Mouse (Mus musculus): ENCODE measurements at regions not wholly inside any gene's neighbourhood (a gene's known extent, or its start where the extent isn't known, plus 50 kb on each side); places are given as distances from the start of the nearest gene placed in this dataset.
A peak's percentile ranks its signal among the peaks of the same experiment; 100 is the strongest.

DNA sequence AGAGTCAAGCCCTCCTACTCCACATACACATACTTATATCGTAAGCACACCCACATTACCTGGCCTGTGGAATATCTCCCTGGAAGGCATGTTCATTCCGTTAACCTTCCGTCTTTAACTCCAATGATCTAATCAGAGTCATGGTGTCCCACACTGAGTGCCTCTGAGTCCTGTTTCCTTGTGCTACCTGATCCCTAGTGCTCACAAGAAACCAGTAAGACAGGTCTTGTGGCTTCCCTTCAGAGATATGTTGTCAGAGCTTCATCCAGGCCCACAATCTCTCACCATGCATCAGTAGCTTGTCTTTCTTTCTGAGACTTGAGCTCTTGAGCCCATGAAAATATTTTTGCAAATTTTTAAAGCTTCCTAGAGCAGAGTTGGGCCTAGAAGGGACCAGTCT is 63.2 kb upstream of the Cadm1 start:
- Histone ChIP-seq H3K9me3 (replicated peaks; ENCODE audit: control insufficient read depth, low read length) (no peaks in the 10 kb centered on the region), H3K36me3 (replicated peaks; ENCODE audit: control insufficient read depth, insufficient read depth, low read length) (no peaks in the 10 kb centered on the region), H3K9ac (replicated peaks; ENCODE audit: low read depth, low read length) (no peak overlapping the region), H3K4me3 (ENCODE audit: low read depth, low read length) (no peak overlapping the region), H3K27ac (ENCODE audit: low read depth) (no peak overlapping the region), H3K27me3 (ENCODE audit: control insufficient read depth, insufficient read depth, low read length) (no peaks in the 10 kb centered on the region), H3K4me1 (ENCODE audit: control insufficient read depth, insufficient read depth) (no peaks in the 10 kb centered on the region), H3K4me2 (ENCODE audit: low read depth, low read length) (no peak overlapping the region)
- 82% methylated on average over 3 of the region's 3 CpGs for WGBS
- no peak for DNase-seq (ENCODE audit: low spot score)
- TF ChIP-seq EP300 (IDR thresholded peaks at IDR 0.05; ENCODE audit: low read depth), result no peak
- TF ChIP-seq CTCF (IDR thresholded peaks at IDR 0.05; ENCODE audit: low read depth), result no peak
- ATAC-seq (ENCODE audit: insufficient read depth, low read depth), result no peak

DNA sequence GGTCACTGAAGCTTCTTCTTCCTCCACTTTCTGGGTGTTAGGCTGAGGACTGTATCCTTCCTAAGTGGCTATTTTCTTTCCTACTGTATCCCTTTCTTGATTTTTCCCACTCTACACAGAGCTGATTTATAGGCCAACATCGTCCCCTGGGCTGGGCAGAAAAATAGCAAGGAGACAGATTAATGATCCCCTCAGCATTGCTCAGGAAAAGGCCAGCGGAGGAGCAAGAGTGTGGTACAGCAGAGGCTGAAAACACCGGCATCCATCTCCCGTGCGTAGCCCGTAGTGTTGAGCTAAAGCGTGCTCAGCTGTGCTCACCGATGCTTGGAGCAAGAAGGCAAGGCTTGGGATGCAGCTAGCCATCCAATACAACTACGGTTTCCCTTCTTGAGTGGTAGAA is 62.2 kb upstream of the Cadm1 start:
- Histone ChIP-seq H3K36me3 (replicated peaks; ENCODE audit: control insufficient read depth, insufficient read depth, low read length) (no peaks in the 10 kb centered on the region), H3K4me2 (ENCODE audit: low read depth, low read length) (no peak overlapping the region), H3K4me1 (ENCODE audit: control insufficient read depth, insufficient read depth) (no peaks in the 10 kb centered on the region), H3K27ac (ENCODE audit: low read depth) (no peak overlapping the region), H3K9ac (replicated peaks; ENCODE audit: low read depth, low read length) (no peak overlapping the region), H3K9me3 (replicated peaks; ENCODE audit: control insufficient read depth, low read length) (no peaks in the 10 kb centered on the region), H3K27me3 (ENCODE audit: control insufficient read depth, insufficient read depth, low read length) (peaks cover 3% of the 10 kb centered on the region; the same call in 1 of the 2 replicates), H3K4me3 (ENCODE audit: low read depth, low read length) (no peak overlapping the region)
- no peak for DNase-seq (ENCODE audit: low spot score)
- no peak for TF ChIP-seq EP300 (IDR thresholded peaks at IDR 0.05; ENCODE audit: low read depth)
- TF ChIP-seq CTCF (IDR thresholded peaks at IDR 0.05; ENCODE audit: low read depth), result no peak
- 90% methylated on average over 9 of the region's 9 CpGs for WGBS
- ATAC-seq (ENCODE audit: insufficient read depth, low read depth), result no peak

DNA sequence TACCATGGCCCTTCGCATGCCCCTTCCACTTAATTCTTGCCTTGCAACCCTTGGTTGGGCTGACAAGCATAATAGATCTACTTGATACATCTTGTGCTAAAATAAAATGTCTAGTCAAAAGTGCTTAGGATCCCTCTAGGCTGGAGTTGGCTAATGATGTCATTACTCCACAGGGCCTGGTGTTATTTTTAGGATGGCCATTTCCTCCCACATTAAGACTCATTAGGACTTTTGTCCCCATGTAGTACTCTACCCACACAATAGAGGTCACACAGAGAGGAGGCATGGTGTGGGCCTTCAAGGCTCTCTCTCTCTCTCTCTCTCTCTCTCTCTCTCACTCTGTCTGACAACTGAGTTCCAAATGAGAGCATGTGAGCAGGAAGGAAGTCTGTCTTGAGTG is 60.4 kb upstream of the Cadm1 start:
- Histone ChIP-seq H3K4me3 (ENCODE audit: low read depth, low read length) (no peak overlapping the region), H3K9ac (replicated peaks; ENCODE audit: low read depth, low read length) (no peak overlapping the region), H3K4me1 (ENCODE audit: control insufficient read depth, insufficient read depth) (no peaks in the 10 kb centered on the region), H3K4me2 (ENCODE audit: low read depth, low read length) (no peak overlapping the region), H3K9me3 (replicated peaks; ENCODE audit: control insufficient read depth, low read length) (no peaks in the 10 kb centered on the region), H3K36me3 (replicated peaks; ENCODE audit: control insufficient read depth, insufficient read depth, low read length) (no peaks in the 10 kb centered on the region), H3K27me3 (ENCODE audit: control insufficient read depth, insufficient read depth, low read length) (peaks cover 8% of the 10 kb centered on the region), H3K27ac (ENCODE audit: low read depth) (no peak overlapping the region)
- 79% methylated on average over 1 of the region's 1 CpGs for WGBS
- TF ChIP-seq CTCF (IDR thresholded peaks at IDR 0.05; ENCODE audit: low read depth) (no peak), EP300 (IDR thresholded peaks at IDR 0.05; ENCODE audit: low read depth) (no peak)
- DNase-seq (ENCODE audit: low spot score) (no peak), ATAC-seq (ENCODE audit: insufficient read depth, low read depth) (peak; percentile 33; the same call in 1 of the 2 replicates)

DNA sequence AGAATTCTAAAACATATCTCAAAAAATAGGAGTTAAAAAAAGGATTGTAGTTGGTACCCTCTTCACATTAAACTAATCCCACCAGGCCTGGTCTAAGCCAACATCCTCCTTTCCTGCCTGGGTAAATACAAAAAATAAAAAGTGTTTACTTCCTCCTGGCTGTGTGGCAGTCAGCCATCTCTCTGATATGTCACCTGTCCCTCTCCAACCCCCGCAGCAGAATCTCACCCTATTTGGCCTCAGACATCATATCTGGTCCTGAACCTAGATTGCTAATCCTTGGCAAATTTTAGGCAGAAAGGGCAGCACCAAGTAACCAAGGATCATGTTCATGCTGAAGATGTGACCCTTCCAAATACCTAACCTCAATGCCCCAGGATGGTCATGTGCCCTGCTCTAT is 59.2 kb upstream of the Cadm1 start:
- TF ChIP-seq CTCF (IDR thresholded peaks at IDR 0.05; ENCODE audit: low read depth) (no peak), EP300 (IDR thresholded peaks at IDR 0.05; ENCODE audit: low read depth) (no peak)
- Histone ChIP-seq H3K4me2 (ENCODE audit: low read depth, low read length) (no peak overlapping the region), H3K9ac (replicated peaks; ENCODE audit: low read depth, low read length) (no peak overlapping the region), H3K27me3 (ENCODE audit: control insufficient read depth, insufficient read depth, low read length) (peaks cover 8% of the 10 kb centered on the region), H3K36me3 (replicated peaks; ENCODE audit: control insufficient read depth, insufficient read depth, low read length) (no peaks in the 10 kb centered on the region), H3K4me3 (ENCODE audit: low read depth, low read length) (no peak overlapping the region), H3K27ac (ENCODE audit: low read depth) (no peak overlapping the region), H3K4me1 (ENCODE audit: control insufficient read depth, insufficient read depth) (no peaks in the 10 kb centered on the region), H3K9me3 (replicated peaks; ENCODE audit: control insufficient read depth, low read length) (no peaks in the 10 kb centered on the region)
- no peak for DNase-seq (ENCODE audit: low spot score)
- no peak for ATAC-seq (ENCODE audit: insufficient read depth, low read depth)
- 80% methylated on average over 1 of the region's 1 CpGs for WGBS

DNA sequence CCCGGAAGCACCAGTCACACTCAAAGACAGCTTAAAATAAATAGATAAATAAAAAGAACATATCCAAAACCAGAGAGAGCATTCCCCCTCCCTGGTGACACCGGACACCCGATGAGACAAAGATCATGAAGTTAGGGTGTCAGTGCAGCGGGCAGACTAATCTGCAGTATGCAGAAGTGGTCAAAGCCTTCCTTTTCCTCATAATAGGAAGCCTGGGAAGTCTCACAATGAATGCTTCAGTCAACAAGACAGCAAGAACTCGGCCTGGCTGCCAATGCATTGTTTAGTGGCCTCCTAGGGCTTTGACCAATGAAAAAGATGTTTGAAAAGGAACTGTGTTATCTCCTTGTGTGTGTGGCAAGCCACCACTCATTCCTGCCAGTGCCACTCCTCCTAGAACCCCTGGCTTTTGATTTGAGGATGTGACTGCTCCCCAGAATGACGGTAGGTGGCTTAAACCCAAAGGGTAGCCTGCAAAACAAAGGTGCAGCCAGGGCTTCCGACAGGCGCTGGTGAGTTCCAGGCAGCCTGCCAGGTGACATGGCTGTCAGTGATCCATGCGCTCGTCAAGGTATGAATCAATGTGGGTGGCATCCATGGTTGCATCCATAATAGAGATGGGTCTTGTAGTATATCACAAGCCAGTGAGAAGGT is 58.1 kb upstream of the Cadm1 start:
- no peak overlapping the region for H3K9ac ChIP-seq (replicated peaks; ENCODE audit: low read depth, low read length)
- no peaks in the 10 kb centered on the region for H3K36me3 ChIP-seq (replicated peaks; ENCODE audit: control insufficient read depth, insufficient read depth, low read length)
- ATAC-seq (ENCODE audit: insufficient read depth, low read depth), result peak; percentile 55; the same call in 1 of the 2 replicates
- peaks cover 8% of the 10 kb centered on the region for H3K27me3 ChIP-seq (ENCODE audit: control insufficient read depth, insufficient read depth, low read length)
- WGBS, result 37% methylated on average over 10 of the region's 10 CpGs
- no peaks in the 10 kb centered on the region for H3K9me3 ChIP-seq (replicated peaks; ENCODE audit: control insufficient read depth, low read length)
- no peak overlapping the region for H3K4me3 ChIP-seq (ENCODE audit: low read depth, low read length)
- TF ChIP-seq CTCF (IDR thresholded peaks at IDR 0.05; ENCODE audit: low read depth) (no peak), EP300 (IDR thresholded peaks at IDR 0.05; ENCODE audit: low read depth) (no peak)
- DNase-seq (ENCODE audit: low spot score), result peak; percentile 55
- no peak overlapping the region for H3K4me2 ChIP-seq (ENCODE audit: low read depth, low read length)
- H3K27ac ChIP-seq (ENCODE audit: low read depth), result no peak overlapping the region
- no peaks in the 10 kb centered on the region for H3K4me1 ChIP-seq (ENCODE audit: control insufficient read depth, insufficient read depth)

DNA sequence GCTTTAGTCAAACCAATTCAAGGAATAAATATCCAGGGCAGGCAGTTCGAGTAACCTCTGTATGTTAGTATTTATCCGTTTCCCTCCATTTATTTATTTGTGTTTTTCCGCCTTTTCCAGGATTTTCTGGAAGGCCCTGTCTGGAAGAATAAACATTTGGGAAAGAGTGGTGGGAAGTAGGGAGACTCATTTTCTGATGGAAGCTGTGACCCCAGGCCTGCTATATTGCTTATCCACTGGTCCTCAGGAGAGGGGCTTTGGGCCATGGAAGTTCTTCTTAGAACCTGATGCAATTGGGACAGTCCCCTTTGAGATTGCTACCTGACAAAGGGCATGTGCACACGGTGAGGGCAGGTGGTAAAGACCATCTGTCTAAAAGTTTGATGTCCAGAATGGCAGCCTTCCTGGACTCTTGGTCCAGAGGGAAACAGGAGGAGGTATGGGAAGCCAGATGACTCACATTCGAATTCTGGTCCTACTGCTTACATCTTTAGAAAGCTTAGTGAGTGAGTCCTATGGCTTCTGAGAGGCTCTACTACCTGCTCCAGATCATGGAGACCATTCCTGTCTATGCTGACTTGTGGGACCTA is 56.1 kb upstream of the Cadm1 start:
- WGBS, result 73% methylated on average over 5 of the region's 5 CpGs
- no peaks in the 10 kb centered on the region for H3K36me3 ChIP-seq (replicated peaks; ENCODE audit: control insufficient read depth, insufficient read depth, low read length)
- H3K9ac ChIP-seq (replicated peaks; ENCODE audit: low read depth, low read length), result no peak overlapping the region
- H3K4me2 ChIP-seq (ENCODE audit: low read depth, low read length), result no peak overlapping the region
- ATAC-seq (ENCODE audit: insufficient read depth, low read depth), result no peak
- peaks cover 8% of the 10 kb centered on the region for H3K27me3 ChIP-seq (ENCODE audit: control insufficient read depth, insufficient read depth, low read length)
- no peaks in the 10 kb centered on the region for H3K4me1 ChIP-seq (ENCODE audit: control insufficient read depth, insufficient read depth)
- no peak for DNase-seq (ENCODE audit: low spot score)
- H3K4me3 ChIP-seq (ENCODE audit: low read depth, low read length), result no peak overlapping the region
- no peaks in the 10 kb centered on the region for H3K9me3 ChIP-seq (replicated peaks; ENCODE audit: control insufficient read depth, low read length)
- TF ChIP-seq CTCF (IDR thresholded peaks at IDR 0.05; ENCODE audit: low read depth), result no peak
- TF ChIP-seq EP300 (IDR thresholded peaks at IDR 0.05; ENCODE audit: low read depth), result no peak
- H3K27ac ChIP-seq (ENCODE audit: low read depth), result no peak overlapping the region
